Mouse (Mus musculus) forebrain, embryonic 12.5 days (tissue): Measurements from ENCODE around the gene Spcs1. TPM values are rescaled to one million over a fixed set of nuclear protein-coding genes. Genes with fewer than 3 reads are reported as not detected.

Experiments used
- ATAC-seq: fragments of 200-750 bp; cut with Nextera tagmentation; 2 replicates; pipeline ENCODE4 v1.8.0; 2017; ENCODE audit warnings: moderate TSS enrichment; ENCODE audit not compliant: low FRiP score
- H3K27ac ChIP-seq: fragments of 300-500 bp; sonication (generic); 2 replicates; pipeline ENCODE4 v1.5.1; 2016; ENCODE audit warnings: mild to moderate bottlenecking
- H3K27me3 ChIP-seq: fragments of 300-500 bp; sonication (generic); 2 replicates; pipeline ENCODE4 v1.6.1; 2016; ENCODE audit warnings: mild to moderate bottlenecking
- H3K36me3 ChIP-seq: fragments of 300-500 bp; sonication (generic); replicated peaks from 2 replicates; pipeline ENCODE4 v1.6.1; 2016; ENCODE audit warnings: mild to moderate bottlenecking
- H3K4me1 ChIP-seq: fragments of 300-500 bp; sonication (generic); 2 replicates; pipeline ENCODE4 v1.6.1; 2016
- H3K4me2 ChIP-seq: fragments of 300-500 bp; sonication (generic); 2 replicates; pipeline ENCODE4 v1.6.1; 2016; ENCODE audit warnings: mild to moderate bottlenecking, moderate library complexity
- H3K4me3 ChIP-seq: fragments of 300-500 bp; sonication (generic); replicated peaks from 2 replicates; pipeline ENCODE4 v1.5.1; 2016; ENCODE audit warnings: mild to moderate bottlenecking
- H3K9ac ChIP-seq: fragments of 300-500 bp; sonication (generic); 2 replicates; pipeline ENCODE4 v1.6.1; 2016; ENCODE audit warnings: mild to moderate bottlenecking
- H3K9me3 ChIP-seq: fragments of 300-500 bp; sonication (generic); 2 replicates; pipeline ENCODE4 v1.6.1; 2016
- WGBS: fragments of 180-500 bp; shearing (Covaris S2); methylation state at CpG from one replicate; pipeline ENCODE4 v1.1.7; 2016; 5-methylcytosine and 5-hydroxymethylcytosine counted together
- polyA plus RNA-seq: library from polyadenylated mRNA; unstranded; fragments of >200 nt; fragmentation: Nextera tagmentation; extraction: Ambion mirVana; gene quantifications from 2 replicates; pipeline ENCODE4 v1.2.1, GENCODE M21; 2016

The Spcs1 gene
- polyA plus RNA-seq, 1 experiment from 2014 or later = 276 TPM

- 83% methylated on average over 2 of the region's 2 CpGs for WGBS
- no peak for ATAC-seq
- no peaks in the 10 kb centered on the region for H3K27me3 ChIP-seq
- no peak overlapping the region for H3K9ac ChIP-seq
- H3K4me2 ChIP-seq = no peak overlapping the region
- H3K27ac ChIP-seq = no peak overlapping the region
- no peak overlapping the region for H3K4me3 ChIP-seq
- H3K4me1 ChIP-seq = peaks cover 19% of the 10 kb centered on the region
- peaks cover 29% of the 10 kb centered on the region for H3K36me3 ChIP-seq
- H3K9me3 ChIP-seq = no peaks in the 10 kb centered on the region
Measured at GRCm38 (mm10) chr14:31004527-31004926, 3.1 kb upstream of the Spcs1 start.

- Histone ChIP-seq H3K9me3 (no peaks in the 10 kb centered on the region), H3K4me1 (peaks cover 19% of the 10 kb centered on the region), H3K4me2 (peak overlapping the region; percentile 78), H3K27me3 (no peaks in the 10 kb centered on the region), H3K36me3 (0 out of 2 replicates have a peak, but pooled peaks cover 8% of the 10 kb centered on the region), H3K4me3 (peak overlapping the region; percentile 95), H3K27ac (peak overlapping the region; percentile 93), H3K9ac (peak overlapping the region; percentile 87)
- under 1% methylated on average over 21 of the region's 21 CpGs for WGBS
- ATAC-seq = peak; percentile 45; the same call in 1 of the 2 replicates
Measured at GRCm38 (mm10) chr14:31000816-31001306, 611 bp downstream of the Spcs1 start.

GRCm38 (mm10) chr14:31000356-31000755 is 1.1 kb downstream of the Spcs1 start:
- Histone ChIP-seq H3K4me1 (peaks cover 19% of the 10 kb centered on the region), H3K9ac (peak overlapping the region; percentile 87), H3K4me3 (peak overlapping the region; percentile 95), H3K4me2 (peak overlapping the region; percentile 78), H3K36me3 (0 out of 2 replicates have a peak, but pooled peaks cover 8% of the 10 kb centered on the region), H3K27ac (no peak overlapping the region), H3K9me3 (no peaks in the 10 kb centered on the region), H3K27me3 (no peaks in the 10 kb centered on the region)
- ATAC-seq = no peak
- 67% methylated on average over 10 of the region's 10 CpGs for WGBS

GRCm38 (mm10) chr14:30996417-30996816 is 5.1 kb downstream of the Spcs1 start:
- Histone ChIP-seq H3K9me3 (no peaks in the 10 kb centered on the region), H3K27me3 (no peaks in the 10 kb centered on the region), H3K36me3 (0 out of 2 replicates have a peak, but pooled peaks cover 8% of the 10 kb centered on the region), H3K4me1 (peaks cover 9% of the 10 kb centered on the region), H3K9ac (no peak overlapping the region), H3K4me2 (no peak overlapping the region), H3K4me3 (no peak overlapping the region), H3K27ac (no peak overlapping the region)
- no peak for ATAC-seq

GRCm38 (mm10) chr14:30976222-30976621 is 25.2 kb downstream of the Spcs1 start:
- Histone ChIP-seq H3K36me3 (peaks cover 37% of the 10 kb centered on the region), H3K27ac (no peak overlapping the region), H3K4me2 (no peak overlapping the region), H3K27me3 (no peaks in the 10 kb centered on the region), H3K4me3 (no peak overlapping the region), H3K4me1 (0 out of 2 replicates have a peak, but pooled peaks cover 3% of the 10 kb centered on the region), H3K9ac (no peak overlapping the region), H3K9me3 (no peaks in the 10 kb centered on the region)
- ATAC-seq = no peak
- 85% methylated on average over 3 of the region's 3 CpGs for WGBS

GRCm38 (mm10) chr14:30974204-30974603 is 27.3 kb downstream of the Spcs1 start:
- Histone ChIP-seq H3K27ac (0 out of 2 replicates have a peak overlapping the region, but pooled peaks have one; percentile 31), H3K9ac (no peak overlapping the region), H3K27me3 (no peaks in the 10 kb centered on the region), H3K4me2 (no peak overlapping the region), H3K9me3 (no peaks in the 10 kb centered on the region), H3K4me3 (no peak overlapping the region), H3K36me3 (peaks cover 42% of the 10 kb centered on the region), H3K4me1 (0 out of 2 replicates have a peak, but pooled peaks cover 3% of the 10 kb centered on the region)
- ATAC-seq = no peak
- 63% methylated on average over 6 of the region's 6 CpGs for WGBS

GRCm38 (mm10) chr14:30960366-30960765 is 41.1 kb downstream of the Spcs1 start:
- no peak for ATAC-seq
- Histone ChIP-seq H3K9me3 (no peaks in the 10 kb centered on the region), H3K27ac (no peak overlapping the region), H3K27me3 (no peaks in the 10 kb centered on the region), H3K4me1 (no peaks in the 10 kb centered on the region), H3K4me3 (no peak overlapping the region), H3K4me2 (no peak overlapping the region), H3K36me3 (peaks cover 23% of the 10 kb centered on the region), H3K9ac (no peak overlapping the region)
- 97% methylated on average over 1 of the region's 1 CpGs for WGBS

GRCm38 (mm10) chr14:30959031-30959430 is 42.4 kb downstream of the Spcs1 start:
- Histone ChIP-seq H3K27me3 (no peaks in the 10 kb centered on the region), H3K9me3 (no peaks in the 10 kb centered on the region), H3K36me3 (peaks cover 28% of the 10 kb centered on the region), H3K9ac (no peak overlapping the region), H3K4me2 (no peak overlapping the region), H3K4me1 (no peaks in the 10 kb centered on the region), H3K4me3 (no peak overlapping the region), H3K27ac (no peak overlapping the region)
- no peak for ATAC-seq
- WGBS = 95% methylated on average over 4 of the region's 4 CpGs

GRCm38 (mm10) chr14:30958517-30958916 is 43.0 kb downstream of the Spcs1 start:
- Histone ChIP-seq H3K4me2 (no peak overlapping the region), H3K27ac (no peak overlapping the region), H3K4me3 (no peak overlapping the region), H3K4me1 (no peaks in the 10 kb centered on the region), H3K9ac (no peak overlapping the region), H3K9me3 (no peaks in the 10 kb centered on the region), H3K36me3 (peaks cover 25% of the 10 kb centered on the region), H3K27me3 (no peaks in the 10 kb centered on the region)
- 78% methylated on average over 2 of the region's 2 CpGs for WGBS
- ATAC-seq = no peak

GRCm38 (mm10) chr14:30951154-30951825 is 50.2 kb downstream of the Spcs1 start, which contains the start of gene Nek4:
Gene Nek4, plus strand, starts transcription at chr14:30951377.
- peak within 1 kb of the TSS; percentile 66; the same call in 1 of the 2 replicates for H3K27ac ChIP-seq
- H3K4me2 ChIP-seq = peak within 1 kb of the TSS; percentile 76
- peak within 1 kb of the TSS; percentile 92 for H3K9ac ChIP-seq
- peaks cover 9% of the 10 kb centered on the region for H3K4me1 ChIP-seq
- peak within 1 kb of the TSS; percentile 78 for H3K4me3 ChIP-seq
- ATAC-seq = peak; percentile 99
- WGBS = under 1% methylated on average over 57 of the region's 57 CpGs
- H3K9me3 ChIP-seq = no peaks in the 10 kb centered on the region
- 0 out of 2 replicates have a peak, but pooled peaks cover 5% of the 10 kb centered on the region for H3K27me3 ChIP-seq
- 0 out of 2 replicates have a peak, but pooled peaks cover 4% of the 10 kb centered on the region for H3K36me3 ChIP-seq

- 0 out of 2 replicates have a peak, but pooled peaks cover 4% of the 10 kb centered on the region for H3K36me3 ChIP-seq
- H3K9me3 ChIP-seq = no peaks in the 10 kb centered on the region
- 97% methylated on average over 10 of the region's 10 CpGs for WGBS
- H3K4me2 ChIP-seq = no peak overlapping the region
- no peak for ATAC-seq
- H3K4me1 ChIP-seq = peaks cover 9% of the 10 kb centered on the region
- 0 out of 2 replicates have a peak, but pooled peaks cover 5% of the 10 kb centered on the region for H3K27me3 ChIP-seq
- no peak overlapping the region for H3K9ac ChIP-seq
- H3K27ac ChIP-seq = no peak overlapping the region
- no peak overlapping the region for H3K4me3 ChIP-seq
Measured at GRCm38 (mm10) chr14:30949986-30950385, 51.5 kb downstream of the Spcs1 start.
